ENCODE assay signal across 9 mouse cellular contexts in genomic region chr7:75110689-75111088, GRCm38 (mm10).
DNase-seq lines count a peak whose midpoint lies in the region; ATAC-seq lines count a peak whose summit lies in the region.
"Had no signal": no experiment of that assay in that cellular context is flagged by ENCODE, and none has a peak within 500 bp of the region (broad histone marks: within the 10 kb centered on the region; RNA-seq: fewer than 3 reads in every experiment).

No protein-coding gene starts in this region.

- H3K4me1 ChIP-seq in hindbrain, embryonic 15.5 days (replicated peaks): no peaks in the 10 kb centered on the region
- H3K4me1 ChIP-seq in hindbrain, embryonic 10.5 days (replicated peaks): no peaks in the 10 kb centered on the region
- H3K4me1 ChIP-seq in embryonic facial prominence, embryonic 11.5 days (ENCODE audit: control insufficient read depth, insufficient read depth, low read length): no peaks in the 10 kb centered on the region
- no peaks in the 10 kb centered on the region for H3K4me1 ChIP-seq in midbrain, embryonic 15.5 days
- H3K4me1 ChIP-seq: liver, embryonic 13.5 days had no signal

- no peak for DNase-seq in hindbrain, embryonic 10.5 days (ENCODE audit: low spot score)
- DNase-seq in CD4-positive helper T cell, adult 2 months (ENCODE audit: low read depth, low spot score): peak; percentile 47
- DNase-seq in adrenal gland, postnatal 14 days: peak; percentile 43
- peak; percentile 80 for DNase-seq in embryonic facial prominence, embryonic 11.5 days (ENCODE audit: low spot score)
- DNase-seq in kidney, adult 9 months: peak; percentile 80
- no peak for DNase-seq in gastrocnemius, postnatal 10 days
- DNase-seq: liver, embryonic 13.5 days had no signal

- no peak overlapping the region for H3K27ac ChIP-seq in hindbrain, embryonic 15.5 days (replicated peaks)
- H3K27ac ChIP-seq in hindbrain, embryonic 10.5 days: no peak overlapping the region
- no peak overlapping the region for H3K27ac ChIP-seq in embryonic facial prominence, embryonic 11.5 days (replicated peaks; ENCODE audit: low read depth, low read length)
- no peak overlapping the region for H3K27ac ChIP-seq in midbrain, embryonic 15.5 days
- H3K27ac ChIP-seq: liver, embryonic 13.5 days had no signal

- peak; percentile 51; the same call in 1 of the 2 replicates for ATAC-seq in hindbrain, embryonic 15.5 days (ENCODE audit: low FRiP score, low read depth)
- ATAC-seq in embryonic facial prominence, embryonic 11.5 days (replicated peaks; ENCODE audit: insufficient number of reproducible peaks, low FRiP score, low TSS enrichment, low read depth): no peak
- ATAC-seq in midbrain, embryonic 15.5 days (replicated peaks): peak; percentile 67; the same call in 1 of the 2 replicates

- no peaks in the 10 kb centered on the region for H3K27me3 ChIP-seq in hindbrain, embryonic 15.5 days
- no peaks in the 10 kb centered on the region for H3K27me3 ChIP-seq in hindbrain, embryonic 10.5 days (ENCODE audit: insufficient read depth, poor library complexity, severe bottlenecking)
- H3K27me3 ChIP-seq in embryonic facial prominence, embryonic 11.5 days (ENCODE audit: control insufficient read depth, insufficient read depth, low read length): no peaks in the 10 kb centered on the region
- H3K27me3 ChIP-seq in midbrain, embryonic 15.5 days (replicated peaks): no peaks in the 10 kb centered on the region
- H3K27me3 ChIP-seq: liver, embryonic 13.5 days had no signal

- H3K9me3 ChIP-seq in hindbrain, embryonic 15.5 days: no peaks in the 10 kb centered on the region
- no peaks in the 10 kb centered on the region for H3K9me3 ChIP-seq in hindbrain, embryonic 10.5 days
- H3K9me3 ChIP-seq in embryonic facial prominence, embryonic 11.5 days (replicated peaks; ENCODE audit: control insufficient read depth, low read length): no peaks in the 10 kb centered on the region
- H3K9me3 ChIP-seq in midbrain, embryonic 15.5 days: no peaks in the 10 kb centered on the region
- H3K9me3 ChIP-seq: liver, embryonic 13.5 days had no signal

- no peaks in the 10 kb centered on the region for H3K36me3 ChIP-seq in hindbrain, embryonic 15.5 days
- H3K36me3 ChIP-seq in hindbrain, embryonic 10.5 days: no peaks in the 10 kb centered on the region
- H3K36me3 ChIP-seq in embryonic facial prominence, embryonic 11.5 days (replicated peaks; ENCODE audit: control insufficient read depth, insufficient read depth, low read depth, low read length): no peaks in the 10 kb centered on the region
- no peaks in the 10 kb centered on the region for H3K36me3 ChIP-seq in midbrain, embryonic 15.5 days (replicated peaks)
- H3K36me3 ChIP-seq: liver, embryonic 13.5 days had no signal

- H3K4me2 ChIP-seq in hindbrain, embryonic 15.5 days: no peak overlapping the region
- no peak overlapping the region for H3K4me2 ChIP-seq in embryonic facial prominence, embryonic 11.5 days (ENCODE audit: low read depth, low read length)
- H3K4me2 ChIP-seq in midbrain, embryonic 15.5 days: no peak overlapping the region
- H3K4me2 ChIP-seq: liver, embryonic 13.5 days had no signal

- WGBS in hindbrain, embryonic 15.5 days: 12% methylated on average over 6 of the region's 6 CpGs
- WGBS in hindbrain, embryonic 10.5 days: 13% methylated on average over 6 of the region's 6 CpGs
- 9% methylated on average over 6 of the region's 6 CpGs for WGBS in embryonic facial prominence, embryonic 11.5 days
- WGBS in midbrain, embryonic 15.5 days: 8% methylated on average over 6 of the region's 6 CpGs

- H3K4me3 ChIP-seq in hindbrain, embryonic 15.5 days: no peak overlapping the region
- H3K4me3 ChIP-seq in hindbrain, embryonic 10.5 days: no peak overlapping the region
- H3K4me3 ChIP-seq in embryonic facial prominence, embryonic 11.5 days (ENCODE audit: low read depth, low read length): no peak overlapping the region
- H3K4me3 ChIP-seq in midbrain, embryonic 15.5 days: no peak overlapping the region
- H3K4me3 ChIP-seq: liver, embryonic 13.5 days had no signal

- no peak overlapping the region for H3K9ac ChIP-seq in hindbrain, embryonic 15.5 days
- H3K9ac ChIP-seq in embryonic facial prominence, embryonic 11.5 days (replicated peaks; ENCODE audit: low read length): no peak overlapping the region
- H3K9ac ChIP-seq in midbrain, embryonic 15.5 days: no peak overlapping the region
- H3K9ac ChIP-seq: liver, embryonic 13.5 days had no signal

Comparison
In these comparisons a context has a peak if more than half of its experiments do, and no peak if none do; other contexts are left out.
1. DNase-seq: peak in CD4-positive helper T cell, adult 2 months (single experiment), adrenal gland, postnatal 14 days (single experiment), embryonic facial prominence, embryonic 11.5 days (single experiment) and kidney, adult 9 months (single experiment); none in hindbrain, embryonic 10.5 days (single experiment) and gastrocnemius, postnatal 10 days (single experiment).